Mouse (Mus musculus): ENCODE data around the gene Mpped2.

Mpped2 gene

GRCm38 (mm10) chr2:106692783-106693701 lies at the start of gene Mpped2:
TSS of gene Mpped2 (plus strand) at chr2:106693269.
- DNase-seq = peak; percentile 73 to 85

GRCm38 (mm10) chr2:106644782-106645181 lies 48.3 kb upstream of the Mpped2 start:
- no peak for DNase-seq

- DNase-seq = peak; percentile 67 to 77
These were observed 43.1 kb upstream of the Mpped2 start for GRCm38 (mm10) chr2:106649686-106650570.

- no peak for DNase-seq
These were observed 40.9 kb upstream of the Mpped2 start for GRCm38 (mm10) chr2:106652151-106652550.

GRCm38 (mm10) chr2:106652741-106653140 lies 40.3 kb upstream of the Mpped2 start:
- DNase-seq = no peak

- no peak for DNase-seq
These were observed 39.8 kb upstream of the Mpped2 start for GRCm38 (mm10) chr2:106653261-106653660.

- no peak for DNase-seq
These were observed 37.8 kb upstream of the Mpped2 start for GRCm38 (mm10) chr2:106655271-106655670.

- no peak for DNase-seq
These were observed 27.8 kb upstream of the Mpped2 start for GRCm38 (mm10) chr2:106665271-106665670.

- peak in 1 of 2 experiments; percentile 19 for DNase-seq
These were observed 18.8 kb upstream of the Mpped2 start for GRCm38 (mm10) chr2:106674319-106674718.

GRCm38 (mm10) chr2:106677449-106677848 lies 15.6 kb upstream of the Mpped2 start:
- DNase-seq = no peak

- no peak for DNase-seq
These were observed 13.2 kb upstream of the Mpped2 start for GRCm38 (mm10) chr2:106679720-106680455.

GRCm38 (mm10) chr2:106683185-106683831 lies 9.8 kb upstream of the Mpped2 start:
- no peak for DNase-seq

GRCm38 (mm10) chr2:106683832-106684231 lies 9.2 kb upstream of the Mpped2 start:
- no peak for DNase-seq

GRCm38 (mm10) chr2:106691753-106692363 lies 1.2 kb upstream of the Mpped2 start:
- no peak for DNase-seq

GRCm38 (mm10) chr2:106692405-106692782 lies 675 bp upstream of the Mpped2 start:
- DNase-seq = no peak

- peak; percentile 67 to 81 for DNase-seq
These were observed 865 bp downstream of the Mpped2 start for GRCm38 (mm10) chr2:106693702-106694566.

- DNase-seq = peak in 1 of 2 experiments; percentile 4
These were observed 1.5 kb downstream of the Mpped2 start for GRCm38 (mm10) chr2:106694567-106694885.

- peak; percentile 59 to 65 for DNase-seq
These were observed 2.0 kb downstream of the Mpped2 start for GRCm38 (mm10) chr2:106694886-106695733.

- no peak for DNase-seq
These were observed 2.6 kb downstream of the Mpped2 start for GRCm38 (mm10) chr2:106695734-106696022.

GRCm38 (mm10) chr2:106696372-106696771 lies 3.3 kb downstream of the Mpped2 start:
- no peak for DNase-seq

All from kidney, postnatal 4 days (tissue).